Mouse (Mus musculus) erythroblast, adult 5-6 weeks (primary cell): ENCODE measurements at regions not wholly inside any gene's neighbourhood (a gene's known extent, or its start where the extent isn't known, plus 50 kb on each side); places are given as distances from the start of the nearest gene placed in this dataset.
A peak's percentile ranks its signal among the peaks of the same experiment; 100 is the strongest.

ENCODE experiments used
- ATAC-seq: replicated peaks from 2 replicates; pipeline ENCODE4 v1.8.0; 2016; ENCODE audit warnings: moderate number of reproducible peaks, mild to moderate bottlenecking, moderate TSS enrichment, inconsistent platforms; ENCODE audit not compliant: poor library complexity, low FRiP score, severe bottlenecking

GRCm38 (mm10) chr2:170221994-170222535, 74.2 kb upstream of the Zfp217 start:
- ATAC-seq = no peak

GRCm38 (mm10) chr2:170220871-170221369, 73.0 kb upstream of the Zfp217 start:
- peak; percentile 74 for ATAC-seq

GRCm38 (mm10) chr2:170220443-170220842, 72.5 kb upstream of the Zfp217 start:
- ATAC-seq = no peak

- ATAC-seq = no peak
These were observed 71.9 kb upstream of the Zfp217 start for GRCm38 (mm10) chr2:170219611-170220401.

GRCm38 (mm10) chr2:170219161-170219581, 71.3 kb upstream of the Zfp217 start:
- no peak for ATAC-seq

GRCm38 (mm10) chr2:170218230-170219044, 70.5 kb upstream of the Zfp217 start:
- peak; percentile 15; the same call in 1 of the 2 replicates for ATAC-seq

GRCm38 (mm10) chr2:170216311-170216710, 68.4 kb upstream of the Zfp217 start:
- ATAC-seq = no peak

- no peak for ATAC-seq
These were observed 61.2 kb upstream of the Zfp217 start for GRCm38 (mm10) chr2:170209121-170209520.

GRCm38 (mm10) chr2:170207878-170208277, 60.0 kb upstream of the Zfp217 start:
- ATAC-seq = no peak

- no peak for ATAC-seq
These were observed 59.5 kb upstream of the Zfp217 start for GRCm38 (mm10) chr2:170207395-170207794.

GRCm38 (mm10) chr2:170206870-170207269, 59.0 kb upstream of the Zfp217 start:
- no peak for ATAC-seq

- ATAC-seq = no peak
These were observed 58.5 kb upstream of the Zfp217 start for GRCm38 (mm10) chr2:170206442-170206754.

- ATAC-seq = no peak
These were observed 57.9 kb upstream of the Zfp217 start for GRCm38 (mm10) chr2:170205591-170206441.

- ATAC-seq = no peak
These were observed 57.0 kb upstream of the Zfp217 start for GRCm38 (mm10) chr2:170204768-170205514.

GRCm38 (mm10) chr2:170203496-170203895, 55.6 kb upstream of the Zfp217 start:
- no peak for ATAC-seq

- ATAC-seq = peak; percentile 98
These were observed 54.0 kb upstream of the Zfp217 start for GRCm38 (mm10) chr2:170201816-170202371.
